Mouse (Mus musculus): ENCODE results near the gene Mtm1. TPM values are rescaled to one million over a fixed set of nuclear protein-coding genes. Genes with fewer than 3 reads are reported as not detected.

Mtm1 gene
- polyA plus RNA-seq, 1 experiment from 2014 or later: 4.4 TPM

DNA sequence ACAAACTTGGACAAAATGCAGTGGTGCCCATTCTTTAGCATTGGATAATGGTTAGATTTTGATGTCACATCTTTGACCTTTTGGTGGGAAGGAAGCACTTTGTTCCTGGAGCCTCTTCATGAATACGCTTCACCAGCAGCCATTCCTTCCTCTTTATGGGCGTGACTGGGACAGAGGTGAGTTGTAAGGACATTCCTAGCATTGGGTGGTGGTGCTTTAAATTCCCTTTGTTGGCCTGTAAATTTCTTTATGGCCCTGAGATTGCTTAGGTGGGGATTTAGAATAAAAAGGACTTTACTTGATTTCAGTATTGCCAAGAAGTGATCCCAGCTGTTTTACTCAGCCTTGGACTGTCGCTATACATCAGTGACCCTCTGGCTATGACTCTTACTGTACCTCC is 8.3 kb downstream of the Mtm1 start:
- no peaks in the 10 kb centered on the region for H3K27me3 ChIP-seq
- ATAC-seq (ENCODE audit: insufficient read depth): no peak
- H3K9me3 ChIP-seq (replicated peaks): no peaks in the 10 kb centered on the region
- no peak overlapping the region for H3K27ac ChIP-seq (replicated peaks)
- H3K4me1 ChIP-seq (replicated peaks): 0 out of 2 replicates have a peak, but pooled peaks cover 3% of the 10 kb centered on the region
- no peaks in the 10 kb centered on the region for H3K36me3 ChIP-seq (replicated peaks)
- WGBS (ENCODE audit: insufficient replicate concordance): 62% methylated on average over 3 of the region's 3 CpGs
- no peak overlapping the region for H3K4me2 ChIP-seq
- no peak overlapping the region for H3K9ac ChIP-seq
- no peak overlapping the region for H3K4me3 ChIP-seq (replicated peaks)

DNA sequence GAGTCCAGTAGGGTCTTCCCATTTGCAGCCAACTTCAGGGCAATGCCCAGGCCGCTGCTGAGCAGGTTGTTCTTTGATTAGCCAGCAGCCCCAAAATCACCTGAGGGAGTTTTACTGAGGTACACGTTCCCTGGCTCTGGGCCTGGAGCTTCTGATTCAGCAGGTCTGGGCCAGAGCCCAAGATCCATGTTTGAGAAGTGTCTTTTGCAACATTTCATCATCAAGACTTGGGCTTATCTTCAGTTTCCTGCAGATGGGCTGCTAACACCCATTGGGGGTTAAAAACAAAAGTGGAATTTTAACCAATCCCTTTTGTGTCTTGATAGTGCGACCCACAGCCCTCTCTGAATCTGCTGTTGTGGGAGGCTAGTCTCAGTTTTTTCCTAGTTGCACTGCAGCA is 10.3 kb downstream of the Mtm1 start:
- Histone ChIP-seq H3K9ac (no peak overlapping the region), H3K4me3 (replicated peaks) (no peak overlapping the region)
- ATAC-seq (ENCODE audit: insufficient read depth): no peak

DNA sequence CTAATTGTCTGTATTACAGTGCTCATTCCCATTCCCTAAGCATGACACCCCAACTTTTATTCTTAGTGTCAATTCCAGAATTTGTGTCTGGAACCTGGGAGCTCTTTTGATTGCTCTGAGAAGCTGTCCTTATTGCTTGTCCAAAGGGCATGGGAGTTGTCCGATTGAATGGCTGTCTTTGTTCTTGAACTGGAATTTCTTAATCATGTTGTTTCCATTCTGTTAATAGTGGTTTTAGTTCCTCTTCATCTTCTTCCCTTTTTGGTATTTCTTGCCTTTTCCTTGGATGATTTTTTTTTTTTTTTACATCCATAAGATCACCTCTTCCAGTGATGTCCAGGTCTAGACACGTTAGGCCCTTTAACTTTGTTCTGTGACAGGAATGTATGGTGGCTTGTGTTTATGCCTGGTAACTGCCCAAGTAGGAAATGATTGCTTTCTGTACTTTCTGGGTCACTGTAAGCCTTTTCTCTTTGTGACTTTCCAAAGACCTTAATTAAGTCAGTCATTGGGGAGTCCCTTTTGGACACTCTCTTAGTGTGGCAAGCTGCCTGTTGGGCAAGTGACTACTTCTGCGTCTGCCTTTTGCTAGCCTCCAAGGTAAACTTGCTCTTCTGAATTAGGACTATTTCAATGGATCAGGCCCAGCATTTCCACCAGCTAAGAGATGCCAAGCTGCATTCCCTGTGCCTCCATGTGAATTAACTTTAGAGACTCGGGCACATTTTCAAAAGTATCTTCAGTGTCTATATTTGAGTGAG is 12.3 kb downstream of the Mtm1 start:
- Histone ChIP-seq H3K4me2 (no peak overlapping the region), H3K27me3 (no peaks in the 10 kb centered on the region), H3K4me3 (replicated peaks) (no peak overlapping the region), H3K27ac (replicated peaks) (no peak overlapping the region), H3K36me3 (replicated peaks) (no peaks in the 10 kb centered on the region), H3K9ac (no peak overlapping the region), H3K4me1 (replicated peaks) (no peaks in the 10 kb centered on the region), H3K9me3 (replicated peaks) (no peaks in the 10 kb centered on the region)
- no peak for ATAC-seq (ENCODE audit: insufficient read depth)
- WGBS (ENCODE audit: insufficient replicate concordance): 58% methylated on average over 4 of the region's 4 CpGs

More for the DNA sequence above, 10.3 kb downstream of the Mtm1 start:
- H3K36me3 ChIP-seq (replicated peaks): no peaks in the 10 kb centered on the region
- 48% methylated on average over 3 of the region's 3 CpGs for WGBS (ENCODE audit: insufficient replicate concordance)
- no peaks in the 10 kb centered on the region for H3K4me1 ChIP-seq (replicated peaks)
- no peaks in the 10 kb centered on the region for H3K9me3 ChIP-seq (replicated peaks)
- no peak overlapping the region for H3K4me2 ChIP-seq
- H3K27ac ChIP-seq (replicated peaks): no peak overlapping the region
- H3K27me3 ChIP-seq: no peaks in the 10 kb centered on the region

DNA sequence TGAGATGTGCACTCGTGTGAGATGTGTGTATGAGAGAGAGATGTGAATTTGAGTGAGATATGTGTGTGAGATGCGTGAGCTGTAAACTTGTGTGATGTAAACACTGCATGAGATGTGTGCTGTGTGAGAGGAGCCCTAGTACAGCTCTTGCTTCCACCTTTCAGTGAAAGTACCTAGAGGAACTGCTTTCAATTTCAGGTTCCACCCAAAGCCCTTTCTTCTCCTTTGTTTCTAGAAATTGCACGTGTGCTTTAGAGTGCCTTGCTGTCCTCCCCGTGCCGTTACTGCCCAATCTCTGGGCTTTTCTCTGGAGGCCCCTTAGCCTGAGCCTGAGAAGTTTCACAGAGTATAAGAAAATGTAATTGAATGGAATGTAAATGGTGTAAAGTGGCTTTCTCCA is 16.3 kb downstream of the Mtm1 start:
- Histone ChIP-seq H3K4me3 (replicated peaks) (no peak overlapping the region), H3K27ac (replicated peaks) (no peak overlapping the region), H3K27me3 (no peaks in the 10 kb centered on the region), H3K9ac (no peak overlapping the region), H3K4me2 (no peak overlapping the region), H3K9me3 (replicated peaks) (no peaks in the 10 kb centered on the region), H3K36me3 (replicated peaks) (no peaks in the 10 kb centered on the region), H3K4me1 (replicated peaks) (no peaks in the 10 kb centered on the region)
- ATAC-seq (ENCODE audit: insufficient read depth): no peak
- 54% methylated on average over 5 of the region's 5 CpGs for WGBS (ENCODE audit: insufficient replicate concordance)

DNA sequence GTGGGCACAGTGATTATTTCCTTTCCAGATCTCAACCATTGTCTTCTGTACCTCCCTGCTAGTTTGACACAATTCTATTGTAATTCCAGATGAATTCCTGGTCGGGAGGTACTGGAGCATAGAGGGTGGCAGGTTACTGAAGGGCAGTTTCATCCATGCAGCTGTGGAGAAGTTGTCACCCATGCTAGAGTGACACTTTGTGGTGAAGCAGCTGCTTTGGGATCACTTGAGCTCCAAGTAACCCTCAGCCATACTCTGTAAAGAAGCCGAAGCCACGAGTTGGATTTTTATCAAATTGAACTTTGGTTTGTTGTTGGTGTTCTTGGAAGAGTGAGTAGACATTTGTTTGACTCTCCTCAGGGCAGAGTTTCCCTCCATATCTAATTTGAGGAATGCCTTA is 17.6 kb downstream of the Mtm1 start:
- no peak overlapping the region for H3K9ac ChIP-seq
- H3K36me3 ChIP-seq (replicated peaks): no peaks in the 10 kb centered on the region
- H3K4me2 ChIP-seq: no peak overlapping the region
- no peaks in the 10 kb centered on the region for H3K27me3 ChIP-seq
- no peak for ATAC-seq (ENCODE audit: insufficient read depth)
- no peak overlapping the region for H3K4me3 ChIP-seq (replicated peaks)
- WGBS (ENCODE audit: insufficient replicate concordance): 37% methylated on average over 3 of the region's 3 CpGs
- no peaks in the 10 kb centered on the region for H3K9me3 ChIP-seq (replicated peaks)
- H3K27ac ChIP-seq (replicated peaks): no peak overlapping the region
- no peaks in the 10 kb centered on the region for H3K4me1 ChIP-seq (replicated peaks)

- Histone ChIP-seq H3K4me1 (replicated peaks) (no peaks in the 10 kb centered on the region), H3K27me3 (no peaks in the 10 kb centered on the region), H3K4me2 (no peak overlapping the region), H3K4me3 (replicated peaks) (no peak overlapping the region), H3K9ac (no peak overlapping the region), H3K36me3 (replicated peaks) (no peaks in the 10 kb centered on the region), H3K9me3 (replicated peaks) (no peaks in the 10 kb centered on the region), H3K27ac (replicated peaks) (no peak overlapping the region)
- WGBS (ENCODE audit: insufficient replicate concordance): 56% methylated on average over 2 of the region's 2 CpGs
- no peak for ATAC-seq (ENCODE audit: insufficient read depth)
These were observed 20.3 kb downstream of the Mtm1 start for GRCm38 (mm10) chrX:71230847-71231246.

- Histone ChIP-seq H3K4me1 (replicated peaks) (no peaks in the 10 kb centered on the region), H3K4me2 (no peak overlapping the region), H3K27ac (replicated peaks) (no peak overlapping the region), H3K4me3 (replicated peaks) (no peak overlapping the region), H3K9ac (no peak overlapping the region), H3K36me3 (replicated peaks) (no peaks in the 10 kb centered on the region), H3K9me3 (replicated peaks) (no peaks in the 10 kb centered on the region), H3K27me3 (no peaks in the 10 kb centered on the region)
- WGBS (ENCODE audit: insufficient replicate concordance): 56% methylated on average over 1 of the region's 1 CpGs
- ATAC-seq (ENCODE audit: insufficient read depth): no peak
These were observed 45.9 kb downstream of the Mtm1 start for GRCm38 (mm10) chrX:71256422-71256821.

DNA sequence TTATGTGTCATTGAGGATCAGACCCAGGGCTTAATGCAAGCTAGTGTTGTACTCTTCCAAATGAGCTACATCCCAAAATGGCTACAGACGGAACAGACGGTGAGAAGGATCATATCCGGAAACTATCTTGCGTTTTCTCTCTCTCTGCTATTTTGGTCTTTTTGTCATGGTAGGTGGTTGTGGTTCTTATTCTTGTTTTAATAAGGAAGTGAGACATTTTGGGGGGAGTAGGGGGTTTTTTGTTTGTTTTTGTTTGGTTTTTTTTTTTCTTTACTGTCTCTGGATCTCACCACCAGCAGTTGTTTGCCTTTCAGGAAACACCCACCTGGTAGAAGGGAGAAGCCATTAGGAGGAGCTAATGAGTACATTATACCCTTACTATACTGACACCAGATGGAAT is 50.3 kb downstream of the Mtm1 start:
- Histone ChIP-seq H3K27ac (replicated peaks) (no peak overlapping the region), H3K9ac (no peak overlapping the region), H3K36me3 (replicated peaks) (no peaks in the 10 kb centered on the region), H3K4me1 (replicated peaks) (no peaks in the 10 kb centered on the region), H3K4me3 (replicated peaks) (no peak overlapping the region), H3K27me3 (no peaks in the 10 kb centered on the region), H3K9me3 (replicated peaks) (no peaks in the 10 kb centered on the region), H3K4me2 (no peak overlapping the region)
- WGBS (ENCODE audit: insufficient replicate concordance): 77% methylated on average over 4 of the region's 4 CpGs
- ATAC-seq (ENCODE audit: insufficient read depth): no peak

DNA sequence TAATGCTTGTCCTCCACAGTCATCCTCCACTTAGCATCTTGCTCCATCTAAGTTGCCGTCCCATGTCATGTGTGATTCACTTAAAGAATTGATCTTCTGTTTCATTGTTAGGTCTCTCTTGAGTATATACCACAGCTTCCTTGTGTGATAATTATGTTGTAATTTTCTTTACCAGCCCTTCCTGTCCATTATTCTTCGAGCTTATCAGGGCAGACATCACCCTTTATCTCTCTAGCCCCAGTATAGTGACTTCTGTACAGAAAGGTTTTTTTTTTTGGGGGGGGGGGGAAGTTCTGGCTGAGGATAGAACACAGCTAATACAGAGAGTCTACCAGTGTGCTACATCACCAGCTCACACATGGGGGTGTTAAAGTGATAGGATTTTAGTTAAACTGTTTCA is 53.7 kb downstream of the Mtm1 start:
- Histone ChIP-seq H3K27me3 (no peaks in the 10 kb centered on the region), H3K9ac (no peak overlapping the region), H3K4me3 (replicated peaks) (no peak overlapping the region), H3K27ac (replicated peaks) (no peak overlapping the region), H3K4me2 (no peak overlapping the region), H3K9me3 (replicated peaks) (no peaks in the 10 kb centered on the region), H3K4me1 (replicated peaks) (no peaks in the 10 kb centered on the region), H3K36me3 (replicated peaks) (no peaks in the 10 kb centered on the region)
- ATAC-seq (ENCODE audit: insufficient read depth): no peak
- WGBS (ENCODE audit: insufficient replicate concordance): 35% methylated on average over 2 of the region's 2 CpGs

GRCm38 (mm10) chrX:71268972-71269371 is 58.4 kb downstream of the Mtm1 start:
- Histone ChIP-seq H3K4me1 (replicated peaks) (no peaks in the 10 kb centered on the region), H3K9ac (no peak overlapping the region), H3K4me3 (replicated peaks) (no peak overlapping the region), H3K9me3 (replicated peaks) (no peaks in the 10 kb centered on the region), H3K27ac (replicated peaks) (no peak overlapping the region), H3K4me2 (no peak overlapping the region), H3K36me3 (replicated peaks) (no peaks in the 10 kb centered on the region), H3K27me3 (no peaks in the 10 kb centered on the region)
- 55% methylated on average over 1 of the region's 1 CpGs for WGBS (ENCODE audit: insufficient replicate concordance)
- ATAC-seq (ENCODE audit: insufficient read depth): no peak

GRCm38 (mm10) chrX:71274150-71274549 is 63.6 kb downstream of the Mtm1 start:
- no peak overlapping the region for H3K9ac ChIP-seq
- H3K27me3 ChIP-seq: no peaks in the 10 kb centered on the region
- no peak overlapping the region for H3K27ac ChIP-seq (replicated peaks)
- WGBS (ENCODE audit: insufficient replicate concordance): 65% methylated on average over 3 of the region's 3 CpGs
- H3K4me3 ChIP-seq (replicated peaks): no peak overlapping the region
- no peaks in the 10 kb centered on the region for H3K36me3 ChIP-seq (replicated peaks)
- no peaks in the 10 kb centered on the region for H3K9me3 ChIP-seq (replicated peaks)
- ATAC-seq (ENCODE audit: insufficient read depth): no peak
- H3K4me1 ChIP-seq (replicated peaks): no peaks in the 10 kb centered on the region
- H3K4me2 ChIP-seq: no peak overlapping the region

DNA sequence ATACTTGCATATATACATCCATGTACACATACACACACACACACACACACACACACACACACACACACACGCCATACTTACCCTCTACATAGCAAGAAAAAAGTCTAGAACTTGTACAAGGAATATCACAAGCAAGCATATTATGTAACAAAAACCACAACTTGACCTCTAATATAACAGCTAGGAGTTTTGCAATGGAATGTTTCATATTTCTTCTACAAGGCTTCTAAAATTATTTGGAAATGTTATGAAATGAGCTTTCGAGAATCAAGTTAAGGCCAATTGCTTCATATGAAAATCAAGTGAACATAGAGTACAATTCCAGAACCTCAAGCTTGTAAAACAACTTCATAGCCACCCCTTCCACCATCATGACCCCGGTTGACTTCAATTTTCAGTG is 74.9 kb downstream of the Mtm1 start:
- Histone ChIP-seq H3K4me3 (replicated peaks) (no peak overlapping the region), H3K4me2 (no peak overlapping the region), H3K36me3 (replicated peaks) (no peaks in the 10 kb centered on the region), H3K27me3 (no peaks in the 10 kb centered on the region), H3K4me1 (replicated peaks) (no peaks in the 10 kb centered on the region), H3K9ac (no peak overlapping the region), H3K27ac (replicated peaks) (no peak overlapping the region), H3K9me3 (replicated peaks) (no peaks in the 10 kb centered on the region)
- ATAC-seq (ENCODE audit: insufficient read depth): no peak
- WGBS (ENCODE audit: insufficient replicate concordance): 56% methylated on average over 3 of the region's 3 CpGs

Data from liver, embryonic 15.5 days (tissue).